Mouse (Mus musculus) forebrain, embryonic 11.5 days (tissue): ENCODE results near the gene Thap12. TPM values are rescaled to one million over a fixed set of nuclear protein-coding genes. Genes with fewer than 3 reads are reported as not detected.

Experiments used
- ATAC-seq: fragments of 200-750 bp; cut with Nextera tagmentation; replicated peaks from 2 replicates; pipeline ENCODE4 v1.8.0; 2017; ENCODE audit warnings: moderate TSS enrichment; ENCODE audit not compliant: low FRiP score
- DNase-seq: peaks from one replicate; pipeline ENCODE4 v3.0.0-alpha.2; 2017; ENCODE audit warnings: low spot score
- H3K27ac ChIP-seq: fragments of 300-500 bp; sonication (generic); 2 replicates; pipeline ENCODE4 v1.5.1; 2014; ENCODE audit warnings: low read depth, low read length
- H3K27me3 ChIP-seq: fragments of 300-500 bp; sonication (generic); 2 replicates; pipeline ENCODE4 v1.6.1; 2014; ENCODE audit warnings: mild to moderate bottlenecking, low read length, mixed read lengths; ENCODE audit not compliant: control insufficient read depth, insufficient read depth
- H3K36me3 ChIP-seq: fragments of 300-500 bp; sonication (generic); 2 replicates; pipeline ENCODE4 v1.6.1; 2014; ENCODE audit warnings: mild to moderate bottlenecking, low read length, moderate library complexity, mixed read lengths; ENCODE audit not compliant: control insufficient read depth, insufficient read depth
- H3K4me1 ChIP-seq: fragments of 300-500 bp; sonication (generic); replicated peaks from 2 replicates; pipeline ENCODE4 v1.6.1; 2014; ENCODE audit warnings: low read length, mixed read lengths; ENCODE audit not compliant: control insufficient read depth, insufficient read depth
- H3K4me2 ChIP-seq: fragments of 300-500 bp; sonication (generic); 2 replicates; pipeline ENCODE4 v1.6.1; 2014; ENCODE audit warnings: low read depth, mild to moderate bottlenecking, low read length, moderate library complexity, mixed read lengths; ENCODE audit not compliant: severe bottlenecking
- H3K4me3 ChIP-seq: fragments of 300-500 bp; sonication (generic); 2 replicates; pipeline ENCODE4 v1.5.1; 2014; ENCODE audit warnings: low read depth, low read length
- H3K9ac ChIP-seq: fragments of 300-500 bp; sonication (generic); 2 replicates; pipeline ENCODE4 v1.6.1; 2014; ENCODE audit warnings: low read length
- H3K9me3 ChIP-seq: fragments of 300-500 bp; sonication (generic); 2 replicates; pipeline ENCODE4 v1.6.1; 2016; ENCODE audit warnings: low read length, mixed read lengths; ENCODE audit not compliant: control insufficient read depth
- WGBS: fragments of 180-500 bp; shearing (Covaris S2); extraction: QIAGEN DNeasy Blood & Tissue Kit; methylation state at CpG from one replicate; pipeline ENCODE4 v1.1.7; 2014; 5-methylcytosine and 5-hydroxymethylcytosine counted together
- polyA plus RNA-seq: library from polyadenylated mRNA; unstranded; fragments of >200 nt; fragmentation: Nextera tagmentation; extraction: Ambion mirVana; gene quantifications from 2 replicates; pipeline ENCODE4 v1.2.1, GENCODE M21; 2014

Thap12 gene
- polyA plus RNA-seq, 1 experiment from 2014 or later, result 86.1 TPM

- H3K4me3 ChIP-seq, result 0 out of 2 replicates have a peak overlapping the region, but pooled peaks have one; percentile 4
- peak overlapping the region; percentile 42 for H3K4me2 ChIP-seq
- no peak overlapping the region for H3K27ac ChIP-seq
- peaks cover 2% of the 10 kb centered on the region; the same call in 1 of the 2 replicates for H3K4me1 ChIP-seq
- H3K36me3 ChIP-seq, result no peaks in the 10 kb centered on the region
- H3K9me3 ChIP-seq, result no peaks in the 10 kb centered on the region
- ATAC-seq, result no peak
- H3K9ac ChIP-seq, result 0 out of 2 replicates have a peak overlapping the region, but pooled peaks have one; percentile 0
- WGBS, result 11% methylated on average over 19 of the region's 19 CpGs
- peak; percentile 68 for DNase-seq
- 0 out of 2 replicates have a peak, but pooled peaks cover 2% of the 10 kb centered on the region for H3K27me3 ChIP-seq
Measured at GRCm38 (mm10) chr7:98729661-98730271, 26.9 kb downstream of the Thap12 start.

- Histone ChIP-seq H3K4me3 (no peak overlapping the region), H3K27ac (no peak overlapping the region), H3K9ac (no peak overlapping the region), H3K4me2 (no peak overlapping the region), H3K4me1 (peaks cover 2% of the 10 kb centered on the region; the same call in 1 of the 2 replicates), H3K9me3 (no peaks in the 10 kb centered on the region), H3K27me3 (0 out of 2 replicates have a peak, but pooled peaks cover 2% of the 10 kb centered on the region), H3K36me3 (no peaks in the 10 kb centered on the region)
- no peak for ATAC-seq
- DNase-seq, result no peak
- 88% methylated on average over 4 of the region's 4 CpGs for WGBS
Measured at GRCm38 (mm10) chr7:98733958-98734357, 31.1 kb downstream of the Thap12 start.

- no peaks in the 10 kb centered on the region; the same call in 1 of the 2 replicates for H3K4me1 ChIP-seq
- H3K27ac ChIP-seq, result no peak overlapping the region
- no peak overlapping the region for H3K4me2 ChIP-seq
- no peak overlapping the region for H3K9ac ChIP-seq
- no peak overlapping the region for H3K4me3 ChIP-seq
- DNase-seq (no peak), ATAC-seq (no peak)
- H3K9me3 ChIP-seq, result no peaks in the 10 kb centered on the region
- H3K27me3 ChIP-seq, result no peaks in the 10 kb centered on the region
- WGBS, result 28% methylated on average over 10 of the region's 10 CpGs
- no peaks in the 10 kb centered on the region for H3K36me3 ChIP-seq
Measured at GRCm38 (mm10) chr7:98734876-98735275, 32.0 kb downstream of the Thap12 start.

GRCm38 (mm10) chr7:98736780-98737550, 34.1 kb downstream of the Thap12 start:
- H3K27me3 ChIP-seq, result no peaks in the 10 kb centered on the region
- H3K4me3 ChIP-seq, result no peak overlapping the region
- no peaks in the 10 kb centered on the region for H3K9me3 ChIP-seq
- no peaks in the 10 kb centered on the region for H3K4me1 ChIP-seq
- H3K36me3 ChIP-seq, result no peaks in the 10 kb centered on the region
- no peak for DNase-seq
- 85% methylated on average over 7 of the region's 7 CpGs for WGBS
- H3K4me2 ChIP-seq, result no peak overlapping the region
- no peak overlapping the region for H3K9ac ChIP-seq
- H3K27ac ChIP-seq, result no peak overlapping the region
- ATAC-seq, result no peak

- Histone ChIP-seq H3K4me1 (no peaks in the 10 kb centered on the region), H3K36me3 (no peaks in the 10 kb centered on the region), H3K4me2 (no peak overlapping the region), H3K27me3 (no peaks in the 10 kb centered on the region), H3K9me3 (no peaks in the 10 kb centered on the region), H3K4me3 (no peak overlapping the region), H3K9ac (no peak overlapping the region), H3K27ac (no peak overlapping the region)
- DNase-seq (no peak), ATAC-seq (no peak)
- 26% methylated on average over 5 of the region's 5 CpGs for WGBS
Measured at GRCm38 (mm10) chr7:98740363-98740762, 37.5 kb downstream of the Thap12 start.

- H3K27me3 ChIP-seq, result no peaks in the 10 kb centered on the region
- whole genome bisulfite sequencing, result 4% methylated on average over 3 of the region's 3 CpGs
- ATAC-seq (no peak), DNase-seq (peak; percentile 80)
- H3K4me2 ChIP-seq, result no peak overlapping the region
- H3K4me1 ChIP-seq, result no peaks in the 10 kb centered on the region
- no peaks in the 10 kb centered on the region for H3K9me3 ChIP-seq
- no peaks in the 10 kb centered on the region for H3K36me3 ChIP-seq
- no peak overlapping the region for H3K4me3 ChIP-seq
- H3K27ac ChIP-seq, result no peak overlapping the region
- no peak overlapping the region for H3K9ac ChIP-seq
Measured at GRCm38 (mm10) chr7:98743312-98743711, 40.4 kb downstream of the Thap12 start.

- DNase-seq (no peak), ATAC-seq (no peak)
- WGBS, result 73% methylated on average over 10 of the region's 10 CpGs
- H3K27me3 ChIP-seq, result no peaks in the 10 kb centered on the region
- H3K4me1 ChIP-seq, result no peaks in the 10 kb centered on the region
- no peak overlapping the region for H3K4me2 ChIP-seq
- no peak overlapping the region for H3K9ac ChIP-seq
- no peaks in the 10 kb centered on the region for H3K9me3 ChIP-seq
- no peak overlapping the region for H3K4me3 ChIP-seq
- no peak overlapping the region for H3K27ac ChIP-seq
- no peaks in the 10 kb centered on the region for H3K36me3 ChIP-seq
Measured at GRCm38 (mm10) chr7:98750404-98750803, 47.5 kb downstream of the Thap12 start.

GRCm38 (mm10) chr7:98752680-98753079, 49.8 kb downstream of the Thap12 start:
- DNase-seq, result no peak
- Histone ChIP-seq H3K4me3 (no peak overlapping the region), H3K36me3 (no peaks in the 10 kb centered on the region), H3K4me2 (no peak overlapping the region), H3K27me3 (no peaks in the 10 kb centered on the region), H3K9me3 (no peaks in the 10 kb centered on the region), H3K27ac (no peak overlapping the region), H3K4me1 (no peaks in the 10 kb centered on the region), H3K9ac (no peak overlapping the region)
- 85% methylated on average over 8 of the region's 8 CpGs for WGBS
- ATAC-seq, result no peak
